Mouse (Mus musculus) brain, embryonic 18.5 days (tissue): Measurements from ENCODE around the gene Ctrb1.

Experiments used
- DNase-seq: peaks from one replicate; pipeline ENCODE4 v3.0.0-alpha.2; 2012; ENCODE audit warnings: low read depth, low spot score

Gene Ctrb1

GRCm38 (mm10) chr8:111690960-111691445 lies at the start of gene Ctrb1:
Gene Ctrb1, minus strand, starts transcription at chr8:111691010.
- DNase-seq: no peak

DNA sequence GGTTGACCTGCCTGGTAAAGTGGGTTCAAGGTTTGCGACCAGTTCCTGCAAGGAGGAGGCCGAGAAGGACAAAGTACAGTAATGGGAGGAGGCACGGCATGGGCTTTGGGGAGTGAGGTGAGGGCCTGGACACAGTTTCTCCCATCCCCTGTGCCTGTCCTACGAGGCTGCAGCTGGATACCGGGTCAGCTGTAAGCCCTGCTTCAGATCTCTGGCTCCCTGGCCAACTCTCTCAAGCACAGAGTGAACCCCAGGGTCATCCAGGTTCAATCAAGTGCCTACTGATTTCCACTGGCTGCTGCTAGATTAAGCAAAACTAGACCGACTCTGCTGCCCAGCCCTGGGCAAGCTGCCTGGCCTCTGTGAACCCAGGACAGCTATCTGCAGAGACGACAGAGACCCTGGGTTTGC lies 49.5 kb upstream of the Ctrb1 start:
- no peak for DNase-seq

- DNase-seq: no peak
Measured at GRCm38 (mm10) chr8:111739604-111740003, 48.8 kb upstream of the Ctrb1 start.

DNA sequence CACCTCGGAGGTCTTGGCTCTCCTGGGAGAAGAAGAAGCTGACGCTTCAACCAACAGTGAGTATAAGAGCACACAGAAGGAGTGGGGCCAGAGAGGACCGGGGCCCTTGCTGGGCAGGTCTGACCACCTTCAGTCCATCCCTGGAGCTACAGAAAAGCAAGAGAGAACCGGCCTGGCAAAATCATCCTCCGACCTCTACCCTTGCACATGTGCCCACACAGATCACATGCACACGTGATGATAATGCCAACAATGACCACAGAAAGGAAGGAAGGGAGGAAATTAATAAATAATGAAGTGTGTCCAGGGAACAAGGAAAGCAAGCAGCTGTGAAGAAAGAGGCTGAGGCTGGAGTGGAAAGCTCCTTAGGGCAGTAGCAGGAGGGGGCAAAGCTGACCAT lies 48.1 kb upstream of the Ctrb1 start:
- DNase-seq: no peak

GRCm38 (mm10) chr8:111736321-111736720 lies 45.5 kb upstream of the Ctrb1 start:
- DNase-seq: no peak

DNA sequence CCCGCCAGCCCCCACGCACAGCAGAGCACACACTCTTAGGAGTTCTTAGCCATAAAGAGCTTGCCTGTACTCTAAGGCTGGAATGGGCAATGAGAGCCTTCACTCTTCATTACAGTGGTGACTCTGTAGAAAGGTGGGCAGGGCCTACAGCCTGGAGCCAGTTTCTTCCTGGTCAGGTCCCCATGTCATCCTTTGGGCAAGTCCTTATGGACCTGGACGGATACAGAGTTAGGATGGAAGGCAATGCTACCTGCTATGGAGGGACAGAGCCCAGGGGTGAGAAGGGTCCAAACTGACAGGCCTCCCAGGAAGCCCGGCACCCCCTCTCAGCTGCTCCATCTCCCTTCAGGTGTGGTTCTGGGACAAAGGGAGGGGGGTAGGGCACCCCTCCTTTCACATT lies 45.0 kb upstream of the Ctrb1 start:
- DNase-seq: no peak

DNA sequence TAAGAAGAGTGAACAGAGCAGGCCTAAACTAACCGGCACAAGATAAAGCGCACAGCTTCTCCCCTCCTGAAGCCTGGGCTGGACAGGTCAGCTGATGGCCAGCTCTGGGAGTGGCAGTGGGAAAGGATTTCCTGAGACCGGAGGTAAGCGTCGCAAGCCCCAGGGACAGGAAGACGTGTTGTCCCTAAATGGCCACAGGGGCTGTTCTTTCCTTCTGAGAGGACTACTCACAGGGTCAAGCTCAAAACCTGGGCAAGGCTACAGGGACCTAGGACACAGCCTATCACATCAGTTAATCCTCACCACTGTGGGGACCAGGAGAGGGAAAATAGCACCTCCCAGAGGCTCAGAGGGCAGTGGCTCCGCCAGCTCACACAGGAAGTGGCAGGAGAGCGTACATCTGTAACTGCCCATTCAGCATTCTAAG lies 44.5 kb upstream of the Ctrb1 start:
- DNase-seq: no peak

- no peak for DNase-seq
Measured at GRCm38 (mm10) chr8:111734244-111734960, 43.6 kb upstream of the Ctrb1 start.

DNA sequence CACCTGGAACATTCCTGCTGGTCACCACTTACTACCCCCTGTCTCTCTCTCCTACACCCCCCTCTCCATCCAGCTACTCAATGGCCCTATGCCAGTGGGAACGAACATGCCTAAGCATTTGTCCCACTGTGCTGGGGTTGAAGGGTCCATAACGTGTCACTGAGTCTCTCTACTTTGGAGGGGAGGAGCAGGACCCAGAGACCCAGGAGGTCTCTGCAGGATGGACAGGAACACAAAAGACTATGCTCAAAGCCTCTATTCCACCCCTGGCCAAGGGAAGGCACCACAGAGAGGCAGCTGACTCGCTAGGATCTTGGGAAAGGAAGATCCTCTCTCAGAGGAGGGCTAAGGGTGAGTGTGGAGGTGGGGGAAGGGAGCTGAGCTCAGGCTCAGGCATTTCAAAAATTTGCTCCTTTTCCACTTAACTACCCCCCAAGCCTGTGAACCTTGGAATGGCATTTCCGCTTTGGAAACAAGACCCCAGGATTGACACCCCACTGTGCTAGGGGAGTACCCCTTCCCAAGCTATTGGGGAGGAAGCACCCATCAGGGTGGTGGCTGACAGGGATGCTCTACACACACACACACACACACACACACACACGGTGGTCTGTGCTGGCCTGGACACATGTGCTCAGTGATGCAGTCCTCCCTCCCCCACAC lies 42.9 kb upstream of the Ctrb1 start:
- DNase-seq: no peak

DNA sequence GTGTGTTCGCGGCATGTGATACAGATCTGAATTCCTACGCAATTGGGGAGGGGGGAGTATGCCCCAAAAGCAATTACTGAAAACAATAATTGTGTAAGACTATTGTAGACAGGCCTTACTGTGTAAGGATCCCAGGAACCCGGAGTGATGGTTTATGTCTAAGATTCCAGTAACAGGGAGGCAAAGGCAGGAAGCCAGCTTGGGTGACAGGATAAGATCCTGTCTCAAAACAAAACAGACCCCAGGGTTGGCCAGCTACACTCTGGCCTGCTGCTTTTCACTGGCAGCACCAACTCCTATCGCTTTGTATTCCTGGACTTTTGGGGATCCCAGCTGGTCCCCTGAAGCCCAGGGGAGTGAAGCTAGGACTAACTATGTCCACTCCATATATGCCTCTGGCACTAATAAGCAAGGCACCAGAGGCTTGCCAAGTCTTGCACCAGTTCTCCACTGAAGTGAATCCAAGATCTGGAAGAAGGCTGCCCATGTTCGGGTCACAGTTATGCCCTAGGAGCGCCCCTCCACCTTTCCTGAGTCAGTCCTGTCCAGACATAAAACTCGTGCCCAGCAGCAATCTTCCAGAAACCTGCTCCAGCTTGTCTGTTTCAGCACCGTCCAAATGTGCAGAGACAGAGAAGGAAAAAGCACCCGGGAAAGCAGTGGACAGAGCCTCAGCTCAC lies 41.7 kb upstream of the Ctrb1 start:
- DNase-seq: no peak

DNA sequence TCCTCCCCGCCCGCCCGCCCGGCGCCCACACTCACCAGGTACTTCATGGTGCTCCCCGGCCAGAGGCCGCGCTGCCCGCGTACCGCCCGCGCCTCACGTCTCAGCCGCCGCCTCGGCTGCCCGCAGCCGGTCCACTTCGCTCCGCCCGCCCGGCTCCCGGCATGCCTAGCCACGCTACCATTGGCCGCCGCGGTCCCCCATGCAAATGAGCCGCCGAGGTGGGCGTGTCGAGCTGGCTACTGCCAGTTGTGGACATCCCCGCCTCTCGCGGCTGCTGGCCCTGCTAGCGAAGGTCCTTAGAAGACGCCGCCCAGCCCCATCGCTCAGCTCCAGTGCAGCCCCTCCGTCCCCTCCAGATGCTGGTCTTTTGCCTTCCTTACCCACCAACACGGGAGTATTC lies 41.2 kb upstream of the Ctrb1 start:
- DNase-seq: peak; percentile 75

GRCm38 (mm10) chr8:111731231-111731977 lies 40.6 kb upstream of the Ctrb1 start:
- DNase-seq: no peak

- no peak for DNase-seq
Measured at GRCm38 (mm10) chr8:111729233-111730170, 38.7 kb upstream of the Ctrb1 start.

- DNase-seq: no peak
Measured at GRCm38 (mm10) chr8:111728481-111728880, 37.7 kb upstream of the Ctrb1 start.

- no peak for DNase-seq
Measured at GRCm38 (mm10) chr8:111727553-111727952, 36.7 kb upstream of the Ctrb1 start.

- no peak for DNase-seq
Measured at GRCm38 (mm10) chr8:111726102-111726900, 35.5 kb upstream of the Ctrb1 start.

GRCm38 (mm10) chr8:111725341-111725740 lies 34.5 kb upstream of the Ctrb1 start:
- no peak for DNase-seq

DNA sequence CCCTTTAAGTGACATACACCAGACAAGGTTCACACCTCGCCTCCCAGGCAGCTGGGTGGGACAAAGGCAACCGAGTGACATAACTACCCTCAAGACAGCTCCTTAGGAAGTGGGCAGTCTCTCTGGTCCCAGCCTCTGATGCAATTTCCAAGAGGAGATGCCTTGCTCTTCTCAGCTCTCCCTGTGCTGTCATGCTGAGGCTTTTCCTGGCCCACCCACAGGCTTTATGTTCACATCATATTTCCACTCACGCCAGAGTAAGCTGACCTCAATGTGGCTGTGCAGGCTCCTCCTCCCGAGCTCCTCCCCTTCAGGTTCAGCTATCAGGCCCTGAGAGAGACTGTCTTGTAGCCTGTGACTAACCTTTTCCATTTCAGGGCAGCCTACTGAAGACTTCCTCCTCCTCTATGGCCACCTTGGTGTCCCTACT lies 29.3 kb upstream of the Ctrb1 start:
- no peak for DNase-seq

GRCm38 (mm10) chr8:111718937-111719336 lies 28.1 kb upstream of the Ctrb1 start:
- DNase-seq: no peak

DNA sequence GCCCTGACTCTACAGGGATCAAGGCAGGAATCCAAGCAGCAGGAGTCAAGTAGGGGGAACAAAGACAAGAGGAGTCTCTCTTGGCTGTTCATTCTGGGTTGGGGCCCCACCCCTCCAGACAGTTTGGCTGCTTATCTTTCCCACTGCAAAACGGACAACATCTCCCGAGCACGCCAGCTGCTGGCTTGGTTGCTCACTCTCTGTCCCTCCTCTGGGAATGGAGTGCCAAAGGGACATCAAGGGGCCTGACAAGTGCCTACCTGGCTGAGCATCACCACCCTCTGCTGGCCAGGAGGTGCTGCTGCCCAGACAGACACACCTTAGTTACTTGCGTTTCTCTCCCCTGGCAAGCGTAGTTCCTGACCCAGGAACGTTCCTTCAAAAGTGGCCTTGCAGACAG lies 27.1 kb upstream of the Ctrb1 start:
- DNase-seq: no peak
